In the genomic region with DNA sequence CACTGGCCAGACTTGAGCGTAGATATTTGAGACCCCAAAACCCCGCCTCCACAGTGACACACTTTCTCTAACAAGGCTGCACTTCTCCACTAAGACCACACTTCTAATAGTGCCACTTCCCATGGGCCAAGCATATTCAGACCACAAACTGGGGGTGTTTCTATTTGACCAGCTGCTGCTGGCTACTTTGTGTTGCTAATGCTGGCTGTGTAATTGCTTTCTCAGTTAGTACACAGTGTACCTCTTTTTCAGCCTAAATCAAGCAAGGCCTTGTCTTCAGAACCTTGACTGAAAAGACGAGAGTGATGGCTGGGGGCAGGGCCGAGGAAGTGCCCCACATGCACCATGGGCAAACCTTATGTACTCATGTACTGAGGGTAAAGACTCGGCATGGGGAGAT, we compare ENCODE assay signal across 12 mouse cellular contexts.
DNase-seq lines count a peak whose midpoint lies in the region; ATAC-seq and TF ChIP-seq lines count a peak whose summit lies in the region.
"Had no signal": no experiment of that assay in that cellular context is flagged by ENCODE, and none has a peak within 500 bp of the region (broad histone marks: within the 10 kb centered on the region; RNA-seq: fewer than 3 reads in every experiment).

No protein-coding gene starts in this region.

- peak overlapping the region; percentile 83 for H3K27ac ChIP-seq in layer of hippocampus, adult 2 months
- H3K27ac ChIP-seq: embryonic facial prominence, embryonic 13.5 days; liver, embryonic 13.5 days had no signal

- no peak for ATAC-seq in megakaryocyte-erythroid progenitor cell, adult 5-6 weeks (replicated peaks; ENCODE audit: low FRiP score, low TSS enrichment, poor library complexity, severe bottlenecking)
- no peak for ATAC-seq in granulocyte monocyte progenitor cell, adult 5-6 weeks (replicated peaks; ENCODE audit: poor library complexity, severe bottlenecking)

- peak; percentile 39 for TF ChIP-seq CTCF in layer of hippocampus, adult 2 months (conservative IDR thresholded peaks at IDR 0.05)

- no peak overlapping the region for H3K4me3 ChIP-seq in layer of hippocampus, adult 2 months
- H3K4me3 ChIP-seq: embryonic facial prominence, embryonic 13.5 days; liver, embryonic 13.5 days had no signal

- DNase-seq in adrenal gland, postnatal 14 days: peak; percentile 19
- no peak for DNase-seq in adrenal gland, postnatal 25 days
- peak in 1 of 2 experiments; percentile 56 for DNase-seq in layer of hippocampus, adult 2 months (ENCODE audit: low spot score in 2 of 2)
- DNase-seq in layer of hippocampus, adult 9-10 months (ENCODE audit: low spot score): no peak
- DNase-seq in brain, adult 2 months (ENCODE audit: low read depth, low spot score): peak; percentile 29
- DNase-seq in layer of hippocampus, postnatal 10 days (ENCODE audit: low spot score in 2 of 2): peak; percentile 23 to 30
- DNase-seq: cerebellum, adult 9-10 months; kidney, adult 11 months; liver, embryonic 13.5 days had no signal

Comparison
In these comparisons a context has a peak if more than half of its experiments do, and no peak if none do; other contexts are left out.
1. DNase-seq: peak in adrenal gland, postnatal 14 days (single experiment), brain, adult 2 months (single experiment) and layer of hippocampus, postnatal 10 days (2 of 2); none in adrenal gland, postnatal 25 days (single experiment) and layer of hippocampus, adult 9-10 months (single experiment).